In genomic region chr12:102288846-102289245, GRCm38 (mm10) we compare ENCODE assay signal across 15 mouse cellular contexts.
"Had no signal": no experiment of that assay in that cellular context is flagged by ENCODE, and none has a peak within 500 bp of the region (broad histone marks: within the 10 kb centered on the region; RNA-seq: fewer than 3 reads in every experiment).

No protein-coding gene starts in this region.

- H3K36me3 ChIP-seq: midbrain, embryonic 10.5 days; midbrain, embryonic 15.5 days; neural tube, embryonic 13.5 days had no signal

- H3K9ac ChIP-seq: limb, embryonic 15.5 days; liver, embryonic 14.5 days; midbrain, embryonic 15.5 days; neural tube, embryonic 13.5 days had no signal

- H3K27me3 ChIP-seq: limb, embryonic 15.5 days; neural tube, embryonic 13.5 days had no signal

- H3K9me3 ChIP-seq: limb, embryonic 15.5 days; midbrain, embryonic 10.5 days; midbrain, embryonic 15.5 days; neural tube, embryonic 13.5 days had no signal

- ATAC-seq: midbrain, embryonic 15.5 days had no signal

- H3K27ac ChIP-seq: kidney, postnatal 0 days; limb, embryonic 15.5 days; liver, embryonic 14.5 days; midbrain, embryonic 10.5 days; midbrain, embryonic 15.5 days; neural tube, embryonic 13.5 days had no signal

- H3K4me2 ChIP-seq: limb, embryonic 15.5 days; midbrain, embryonic 15.5 days; neural tube, embryonic 13.5 days had no signal

- DNase-seq: kidney, adult 11 months; kidney, adult 9 months; kidney, postnatal 36 days; layer of hippocampus, adult 9-11 months; layer of hippocampus, postnatal 36 days; lung, adult 18-20 months; lung, postnatal 10 days; right cerebral cortex, postnatal 4 days; spleen, adult 18-20 months had no signal

- H3K4me3 ChIP-seq: limb, embryonic 15.5 days; midbrain, embryonic 10.5 days; midbrain, embryonic 15.5 days; neural tube, embryonic 13.5 days had no signal
